ENCODE assay signal across 25 mouse cellular contexts in genomic region chr9:122276665-122277064, GRCm38 (mm10).
"Had no signal": no experiment of that assay in that cellular context is flagged by ENCODE, and none has a peak within 500 bp of the region (broad histone marks: within the 10 kb centered on the region; RNA-seq: fewer than 3 reads in every experiment).

No protein-coding gene starts in this region.

- H3K4me1 ChIP-seq: limb, embryonic 15.5 days; midbrain, embryonic 10.5 days; midbrain, embryonic 13.5 days; neural tube, embryonic 12.5 days; neural tube, embryonic 15.5 days had no signal

- H3K27me3 ChIP-seq: limb, embryonic 12.5 days; limb, embryonic 15.5 days; midbrain, embryonic 13.5 days; neural tube, embryonic 12.5 days; neural tube, embryonic 15.5 days had no signal

- H3K4me3 ChIP-seq: limb, embryonic 12.5 days; limb, embryonic 15.5 days; midbrain, embryonic 10.5 days; midbrain, embryonic 13.5 days; neural tube, embryonic 12.5 days; neural tube, embryonic 15.5 days had no signal

- H3K27ac ChIP-seq: hindbrain, postnatal 0 days; limb, embryonic 12.5 days; limb, embryonic 15.5 days; liver, embryonic 14.5 days; macrophage; midbrain, embryonic 10.5 days; midbrain, embryonic 13.5 days; neural tube, embryonic 12.5 days; neural tube, embryonic 15.5 days; stomach, postnatal 0 days had no signal

- H3K4me2 ChIP-seq: limb, embryonic 12.5 days; limb, embryonic 15.5 days; liver, embryonic 11.5 days; lung, embryonic 14.5 days; midbrain, embryonic 13.5 days; neural tube, embryonic 12.5 days; neural tube, embryonic 15.5 days had no signal

- H3K9ac ChIP-seq: limb, embryonic 12.5 days; limb, embryonic 15.5 days; liver, embryonic 14.5 days; liver, postnatal 0 days; lung, embryonic 14.5 days; midbrain, embryonic 13.5 days; neural tube, embryonic 12.5 days; neural tube, embryonic 15.5 days had no signal

- H3K9me3 ChIP-seq: limb, embryonic 12.5 days; limb, embryonic 15.5 days; midbrain, embryonic 10.5 days; midbrain, embryonic 13.5 days; neural tube, embryonic 12.5 days; neural tube, embryonic 15.5 days had no signal

- ATAC-seq: hindbrain, postnatal 0 days; inflammation-experienced regulatory T-cells, adult 6 months; intestine, embryonic 16.5 days; liver, postnatal 0 days; lung, postnatal 0 days; midbrain, embryonic 13.5 days; midbrain, embryonic 16.5 days had no signal

- DNase-seq: layer of hippocampus, postnatal 36 days; left cerebral cortex, postnatal 4 days; liver, postnatal 0 days; lung, embryonic 14.5 days; right cerebral cortex, adult 18-20 months; right cerebral cortex, postnatal 14 days; right cerebral cortex, postnatal 4 days; thymus, adult 2 months; thymus, postnatal 14 days; thymus, postnatal 4 days had no signal
